Mouse (Mus musculus) spleen, adult 2 months (tissue): ENCODE data around the gene Col4a4. TPM values are rescaled to one million over a fixed set of nuclear protein-coding genes. Genes with fewer than 3 reads are reported as not detected.

Source experiments
- DNase-seq, 2 experiments: peaks; one replicate each; pipeline versions ENCODE4 v3.0.0 to v3.0.0-alpha.2; 2012 to 2021; ENCODE audit warnings: low spot score in 2 of 2, low read depth in 1 of 2
- H3K27ac ChIP-seq: fragments of 200-500 bp; 2 replicates; pipeline ENCODE4 v1.5.1; 2012; ENCODE audit warnings: low read length, inconsistent platforms; ENCODE audit not compliant: insufficient read depth
- H3K27me3 ChIP-seq: fragments of 200-500 bp; 2 replicates; pipeline ENCODE4 v1.6.1; 2012; ENCODE audit warnings: mild to moderate bottlenecking, moderate library complexity, low read length, inconsistent platforms; ENCODE audit not compliant: control insufficient read depth, insufficient read depth
- H3K36me3 ChIP-seq: fragments of 200-500 bp; 2 replicates; pipeline ENCODE4 v1.6.1; 2012; ENCODE audit warnings: mild to moderate bottlenecking, low read length, inconsistent platforms; ENCODE audit not compliant: control insufficient read depth, insufficient read depth
- H3K4me1 ChIP-seq: fragments of 200-500 bp; 2 replicates; pipeline ENCODE4 v1.6.1; 2011; ENCODE audit warnings: inconsistent platforms; ENCODE audit not compliant: control insufficient read depth, insufficient read depth, insufficient read length
- H3K4me3 ChIP-seq: fragments of 200-500 bp; 2 replicates; pipeline ENCODE4 v1.5.1; 2011; ENCODE audit warnings: mild to moderate bottlenecking, inconsistent platforms; ENCODE audit not compliant: insufficient read depth, insufficient read length; ENCODE audit errors: extremely low read depth
- CTCF ChIP-seq: fragments of 200-500 bp; IDR thresholded peaks from 2 replicates; pipeline ENCODE4 v1.5.1; 2011; ENCODE audit warnings: mild to moderate bottlenecking, inconsistent platforms; ENCODE audit not compliant: insufficient read depth, insufficient read length, insufficient replicate concordance; ENCODE audit errors: extremely low read depth
- POLR2A ChIP-seq: fragments of 200-500 bp; IDR thresholded peaks from 2 replicates; pipeline ENCODE4 v1.6.1; 2011; ENCODE audit warnings: low read depth, low read length, inconsistent platforms
- WGBS: fragments of 180-500 bp; shearing (Covaris S2); methylation state at CpG from one replicate; pipeline ENCODE4 v1.1.7; 2018; 5-methylcytosine and 5-hydroxymethylcytosine counted together
- polyA plus RNA-seq: library from polyadenylated mRNA; depleted of rRNA; stranded (reverse); fragments of >200 nt; gene quantifications from 2 replicates; pipeline ENCODE4 v1.2.3, GENCODE M21; 2012

The Col4a4 gene
- polyA plus RNA-seq, 1 experiment = 0.07 TPM

DNA sequence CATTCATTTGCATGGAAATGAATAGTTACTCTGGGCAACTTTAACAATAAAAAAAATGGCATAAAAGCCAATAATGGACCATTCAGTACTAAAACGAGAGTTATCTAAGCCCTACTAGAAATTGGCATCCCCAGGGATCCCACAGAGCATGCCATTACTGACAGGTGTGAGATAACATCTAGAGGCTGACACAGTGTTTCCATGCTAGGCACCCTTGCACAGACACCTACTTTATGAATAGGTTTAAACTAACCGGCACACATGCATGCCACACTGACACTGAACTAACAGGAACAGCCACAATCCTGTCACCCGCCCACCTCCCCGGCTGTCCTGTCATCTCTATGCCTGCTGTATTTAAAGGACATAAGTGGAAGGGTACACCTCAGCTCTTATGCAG lies 58.7 kb downstream of the Col4a4 start:
- TF ChIP-seq POLR2A (no peak), CTCF (no peak)
- Histone ChIP-seq H3K27ac (no peak overlapping the region), H3K4me1 (no peaks in the 10 kb centered on the region), H3K4me3 (no peak overlapping the region), H3K36me3 (no peaks in the 10 kb centered on the region), H3K27me3 (no peaks in the 10 kb centered on the region)
- 85% methylated on average over 4 of the region's 4 CpGs for WGBS
- DNase-seq = no peak

DNA sequence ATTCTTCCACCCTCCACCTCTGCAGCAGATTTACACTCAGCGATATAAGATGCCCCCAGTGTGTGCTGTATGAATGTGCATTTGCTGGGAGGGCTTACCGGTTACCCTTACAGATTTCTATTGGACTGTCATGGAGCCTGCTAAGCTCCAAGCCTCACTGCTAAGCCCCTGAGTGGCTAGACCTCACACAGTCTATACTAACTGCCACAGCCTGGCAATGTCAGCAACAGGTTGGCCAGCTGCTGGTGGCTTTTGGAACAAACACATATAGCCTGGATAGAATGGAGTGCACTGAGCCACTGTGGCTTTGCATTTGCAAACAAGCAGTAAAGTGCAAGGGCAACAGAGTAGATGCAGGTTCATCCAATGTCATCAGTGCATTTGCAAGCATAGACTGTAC lies 94.7 kb downstream of the Col4a4 start:
- no peaks in the 10 kb centered on the region for H3K27me3 ChIP-seq
- DNase-seq = no peak
- no peaks in the 10 kb centered on the region for H3K4me1 ChIP-seq
- WGBS = 90% methylated on average over 2 of the region's 2 CpGs
- H3K27ac ChIP-seq = no peak overlapping the region
- TF ChIP-seq CTCF (no peak), POLR2A (no peak)
- no peaks in the 10 kb centered on the region for H3K36me3 ChIP-seq
- no peak overlapping the region for H3K4me3 ChIP-seq

DNA sequence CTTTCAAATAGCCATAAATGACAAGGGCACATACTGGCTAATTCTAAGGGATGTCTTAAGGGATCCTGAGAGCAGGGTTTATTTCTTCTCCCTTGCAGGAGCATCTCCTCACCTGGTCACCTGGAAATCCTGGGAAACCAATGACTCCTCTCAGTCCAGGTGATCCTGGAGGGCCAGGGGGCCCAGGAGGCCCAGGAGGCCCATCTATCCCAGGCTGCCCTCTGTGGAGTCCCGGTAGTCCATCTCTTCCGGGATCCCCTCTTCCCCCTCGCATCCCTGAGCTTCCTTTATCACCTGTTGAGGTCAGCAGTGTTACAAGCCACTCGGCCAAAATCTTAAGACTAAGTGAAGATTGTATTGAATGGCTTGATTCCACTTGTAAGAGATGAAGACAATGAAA lies 100.3 kb downstream of the Col4a4 start:
- DNase-seq = no peak
- TF ChIP-seq POLR2A = no peak
- no peak for TF ChIP-seq CTCF
- H3K4me3 ChIP-seq = no peak overlapping the region
- no peaks in the 10 kb centered on the region for H3K4me1 ChIP-seq
- H3K27ac ChIP-seq = no peak overlapping the region
- H3K36me3 ChIP-seq = no peaks in the 10 kb centered on the region
- WGBS = 80% methylated on average over 4 of the region's 4 CpGs
- H3K27me3 ChIP-seq = no peaks in the 10 kb centered on the region

DNA sequence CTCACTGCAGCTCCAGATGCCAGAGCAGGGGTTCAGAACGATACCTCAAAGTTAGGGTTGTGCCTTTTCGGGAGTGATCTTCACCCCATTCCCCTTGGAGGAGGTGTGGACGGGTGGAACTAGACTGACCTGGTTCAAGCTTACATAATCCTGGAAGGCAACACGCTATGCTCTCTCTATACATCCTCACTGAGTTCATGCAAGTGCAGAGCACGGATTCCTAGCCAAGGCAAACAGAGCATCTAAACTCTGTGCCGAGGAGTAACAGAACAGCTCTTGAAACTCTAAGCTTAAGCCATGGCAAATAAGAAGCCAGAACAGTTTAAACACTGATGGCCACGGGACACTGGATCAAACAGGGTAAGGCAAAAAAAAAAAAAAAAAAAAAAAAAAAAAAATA lies 104.3 kb downstream of the Col4a4 start:
- 86% methylated on average over 7 of the region's 7 CpGs for WGBS
- H3K4me3 ChIP-seq = no peak overlapping the region

GRCm38 (mm10) chr1:82479696-82480487 lies 106.8 kb downstream of the Col4a4 start:
- no peak for DNase-seq
- H3K27me3 ChIP-seq = no peaks in the 10 kb centered on the region
- no peak overlapping the region for H3K27ac ChIP-seq
- WGBS = 86% methylated on average over 12 of the region's 12 CpGs
- H3K4me1 ChIP-seq = no peaks in the 10 kb centered on the region
- TF ChIP-seq POLR2A = no peak
- no peak for TF ChIP-seq CTCF
- no peaks in the 10 kb centered on the region for H3K36me3 ChIP-seq
- no peak overlapping the region for H3K4me3 ChIP-seq

More for the DNA sequence above, 104.3 kb downstream of the Col4a4 start:
- no peak for DNase-seq
- TF ChIP-seq POLR2A (no peak), CTCF (no peak)
- no peaks in the 10 kb centered on the region for H3K4me1 ChIP-seq
- no peaks in the 10 kb centered on the region for H3K36me3 ChIP-seq
- H3K27ac ChIP-seq = no peak overlapping the region
- no peaks in the 10 kb centered on the region for H3K27me3 ChIP-seq

GRCm38 (mm10) chr1:82476746-82477145 lies 109.9 kb downstream of the Col4a4 start:
- 38% methylated on average over 9 of the region's 9 CpGs for WGBS
- H3K27me3 ChIP-seq = no peaks in the 10 kb centered on the region
- DNase-seq = no peak
- no peak overlapping the region for H3K4me3 ChIP-seq
- H3K36me3 ChIP-seq = no peaks in the 10 kb centered on the region
- no peak overlapping the region for H3K27ac ChIP-seq
- no peak for TF ChIP-seq POLR2A
- TF ChIP-seq CTCF = no peak
- H3K4me1 ChIP-seq = no peaks in the 10 kb centered on the region

GRCm38 (mm10) chr1:82476256-82476655 lies 110.4 kb downstream of the Col4a4 start:
- DNase-seq = no peak

More at GRCm38 (mm10) chr1:82476256-82476655, 110.4 kb downstream of the Col4a4 start:
- Histone ChIP-seq H3K27me3 (no peaks in the 10 kb centered on the region), H3K4me3 (no peak overlapping the region), H3K27ac (no peak overlapping the region), H3K36me3 (no peaks in the 10 kb centered on the region), H3K4me1 (no peaks in the 10 kb centered on the region)
- TF ChIP-seq POLR2A (no peak), CTCF (no peak)
- 52% methylated on average over 11 of the region's 11 CpGs for WGBS
